Mouse (Mus musculus): ENCODE measurements at regions not wholly inside any gene's neighbourhood (a gene's known extent, or its start where the extent isn't known, plus 50 kb on each side); places are given as distances from the start of the nearest gene placed in this dataset.
"Not testable (repeated sequence)": the region's sequence is repeated elsewhere in the genome, so short reads cannot be mapped to it uniquely, and the experiment has no call there.

GRCm38 (mm10) chr15:90306866-90307265, 82.8 kb downstream of the Alg10b start:
- Histone ChIP-seq H3K9me3 (ENCODE audit: control insufficient read depth, low read length) (no peaks in the 10 kb centered on the region), H3K4me1 (replicated peaks; ENCODE audit: control insufficient read depth in 2 of 2, insufficient read depth in 2 of 2, low read length in 1 of 2) (no peaks in the 10 kb centered on the region), H3K27me3 (ENCODE audit: control insufficient read depth, insufficient read depth, low read length) (no peaks in the 10 kb centered on the region), H3K36me3 (replicated peaks; ENCODE audit: control insufficient read depth, insufficient read depth, low read depth) (no peaks in the 10 kb centered on the region), H3K4me3 (ENCODE audit: insufficient read depth in 1 of 2, low read depth in 2 of 2, low read length in 2 of 2) (no peak overlapping the region), H3K27ac (no peak overlapping the region), H3K4me2 (ENCODE audit: low read depth) (no peak overlapping the region), H3K9ac (replicated peaks) (no peak overlapping the region)
- DNase-seq (ENCODE audit: low read depth in 3 of 3, low spot score in 3 of 3) (no peak), ATAC-seq (ENCODE audit: insufficient read depth) (no peak)
- 73% methylated on average over 3 of the region's 3 CpGs for WGBS (ENCODE audit: insufficient replicate concordance)
- TF ChIP-seq EP300 (IDR thresholded peaks at IDR 0.05; ENCODE audit: low read depth) (no peak), CTCF (IDR thresholded peaks at IDR 0.05; ENCODE audit: low read depth) (no peak)

GRCm38 (mm10) chr15:90308433-90308832, 84.3 kb downstream of the Alg10b start:
- H3K9me3 ChIP-seq (ENCODE audit: control insufficient read depth, low read length); H3K27ac ChIP-seq; ATAC-seq (ENCODE audit: insufficient read depth); H3K27me3 ChIP-seq (ENCODE audit: control insufficient read depth, insufficient read depth, low read length); DNase-seq (ENCODE audit: low read depth in 3 of 3, low spot score in 3 of 3); H3K4me1 ChIP-seq (replicated peaks; ENCODE audit: control insufficient read depth in 2 of 2, insufficient read depth in 2 of 2, low read length in 1 of 2); H3K4me3 ChIP-seq (ENCODE audit: insufficient read depth in 1 of 2, low read depth in 2 of 2, low read length in 2 of 2); H3K9ac ChIP-seq (replicated peaks); H3K4me2 ChIP-seq (ENCODE audit: low read depth); H3K36me3 ChIP-seq (replicated peaks; ENCODE audit: control insufficient read depth, insufficient read depth, low read depth): not testable (repeated sequence)
- 33% methylated on average over 5 of the region's 5 CpGs for WGBS (ENCODE audit: insufficient replicate concordance)

- Histone ChIP-seq H3K27ac (no peak overlapping the region), H3K9me3 (ENCODE audit: control insufficient read depth, low read length) (no peaks in the 10 kb centered on the region), H3K4me1 (replicated peaks; ENCODE audit: control insufficient read depth in 2 of 2, insufficient read depth in 2 of 2, low read length in 1 of 2) (no peaks in the 10 kb centered on the region), H3K4me3 (ENCODE audit: insufficient read depth in 1 of 2, low read depth in 2 of 2, low read length in 2 of 2) (no peak overlapping the region), H3K36me3 (replicated peaks; ENCODE audit: control insufficient read depth, insufficient read depth, low read depth) (no peaks in the 10 kb centered on the region), H3K9ac (replicated peaks) (no peak overlapping the region), H3K27me3 (ENCODE audit: control insufficient read depth, insufficient read depth, low read length) (no peaks in the 10 kb centered on the region), H3K4me2 (ENCODE audit: low read depth) (no peak overlapping the region)
- WGBS (ENCODE audit: insufficient replicate concordance), result 27% methylated on average over 1 of the region's 1 CpGs
- DNase-seq (ENCODE audit: low read depth in 3 of 3, low spot score in 3 of 3), result no peak
- ATAC-seq (ENCODE audit: insufficient read depth), result no peak
- TF ChIP-seq EP300 (IDR thresholded peaks at IDR 0.05; ENCODE audit: low read depth) (no peak), CTCF (IDR thresholded peaks at IDR 0.05; ENCODE audit: low read depth) (no peak)
These were observed 84.8 kb downstream of the Alg10b start for GRCm38 (mm10) chr15:90308869-90309268.

- H3K4me3 ChIP-seq (ENCODE audit: insufficient read depth in 1 of 2, low read depth in 2 of 2, low read length in 2 of 2), result no peak overlapping the region
- no peak overlapping the region for H3K27ac ChIP-seq
- no peaks in the 10 kb centered on the region for H3K36me3 ChIP-seq (replicated peaks; ENCODE audit: control insufficient read depth, insufficient read depth, low read depth)
- no peak overlapping the region for H3K4me2 ChIP-seq (ENCODE audit: low read depth)
- no peaks in the 10 kb centered on the region for H3K9me3 ChIP-seq (ENCODE audit: control insufficient read depth, low read length)
- TF ChIP-seq CTCF (IDR thresholded peaks at IDR 0.05; ENCODE audit: low read depth) (no peak), EP300 (IDR thresholded peaks at IDR 0.05; ENCODE audit: low read depth) (no peak)
- DNase-seq (ENCODE audit: low read depth in 3 of 3, low spot score in 3 of 3) (no peak), ATAC-seq (ENCODE audit: insufficient read depth) (no peak)
- no peaks in the 10 kb centered on the region for H3K4me1 ChIP-seq (replicated peaks; ENCODE audit: control insufficient read depth in 2 of 2, insufficient read depth in 2 of 2, low read length in 1 of 2)
- H3K9ac ChIP-seq (replicated peaks), result no peak overlapping the region
- H3K27me3 ChIP-seq (ENCODE audit: control insufficient read depth, insufficient read depth, low read length), result no peaks in the 10 kb centered on the region
These were observed 85.6 kb downstream of the Alg10b start for GRCm38 (mm10) chr15:90309664-90310063.

GRCm38 (mm10) chr15:90321774-90322173, 97.7 kb downstream of the Alg10b start:
- Histone ChIP-seq H3K27me3 (ENCODE audit: control insufficient read depth, insufficient read depth, low read length) (no peaks in the 10 kb centered on the region), H3K4me1 (replicated peaks; ENCODE audit: control insufficient read depth in 2 of 2, insufficient read depth in 2 of 2, low read length in 1 of 2) (no peaks in the 10 kb centered on the region), H3K4me3 (ENCODE audit: insufficient read depth in 1 of 2, low read depth in 2 of 2, low read length in 2 of 2) (no peak overlapping the region), H3K9ac (replicated peaks) (no peak overlapping the region), H3K9me3 (ENCODE audit: control insufficient read depth, low read length) (no peaks in the 10 kb centered on the region), H3K36me3 (replicated peaks; ENCODE audit: control insufficient read depth, insufficient read depth, low read depth) (no peaks in the 10 kb centered on the region), H3K27ac (no peak overlapping the region), H3K4me2 (ENCODE audit: low read depth) (no peak overlapping the region)
- no peak for TF ChIP-seq CTCF (IDR thresholded peaks at IDR 0.05; ENCODE audit: low read depth)
- TF ChIP-seq EP300 (IDR thresholded peaks at IDR 0.05; ENCODE audit: low read depth), result no peak
- no peak for ATAC-seq (ENCODE audit: insufficient read depth)
- WGBS (ENCODE audit: insufficient replicate concordance), result 28% methylated on average over 3 of the region's 3 CpGs
- no peak for DNase-seq (ENCODE audit: low read depth in 3 of 3, low spot score in 3 of 3)

GRCm38 (mm10) chr15:90333275-90333674, 109.2 kb downstream of the Alg10b start:
- 61% methylated on average over 4 of the region's 4 CpGs for WGBS (ENCODE audit: insufficient replicate concordance)
- no peak overlapping the region for H3K9ac ChIP-seq (replicated peaks)
- DNase-seq (ENCODE audit: low read depth in 3 of 3, low spot score in 3 of 3) (no peak), ATAC-seq (ENCODE audit: insufficient read depth) (no peak)
- no peaks in the 10 kb centered on the region for H3K27me3 ChIP-seq (ENCODE audit: control insufficient read depth, insufficient read depth, low read length)
- no peak overlapping the region for H3K27ac ChIP-seq
- H3K36me3 ChIP-seq (replicated peaks; ENCODE audit: control insufficient read depth, insufficient read depth, low read depth), result no peaks in the 10 kb centered on the region
- no peak for TF ChIP-seq CTCF (IDR thresholded peaks at IDR 0.05; ENCODE audit: low read depth)
- TF ChIP-seq EP300 (IDR thresholded peaks at IDR 0.05; ENCODE audit: low read depth), result no peak
- no peaks in the 10 kb centered on the region for H3K9me3 ChIP-seq (ENCODE audit: control insufficient read depth, low read length)
- no peaks in the 10 kb centered on the region for H3K4me1 ChIP-seq (replicated peaks; ENCODE audit: control insufficient read depth in 2 of 2, insufficient read depth in 2 of 2, low read length in 1 of 2)
- no peak overlapping the region for H3K4me3 ChIP-seq (ENCODE audit: insufficient read depth in 1 of 2, low read depth in 2 of 2, low read length in 2 of 2)
- no peak overlapping the region for H3K4me2 ChIP-seq (ENCODE audit: low read depth)
